Mouse (Mus musculus) adrenal gland, adult 18-20 months (tissue): ENCODE measurements around the gene Pafah1b3. TPM values are rescaled to one million over a fixed set of nuclear protein-coding genes. Genes with fewer than 3 reads are reported as not detected.
"Not testable (repeated sequence)": the region's sequence is repeated elsewhere in the genome, so short reads cannot be mapped to it uniquely, and the experiment has no call there.

Experiments
- DNase-seq, 2 experiments: peaks; one replicate each; pipeline ENCODE4 v3.0.0; 2021 to 2022; ENCODE audit warnings: low spot score in 2 of 2
- long read RNA-seq, 2 experiments: library from polyadenylated mRNA; stranded (forward); transcript quantifications; one replicate each; pipeline ENCODE4 v2.0.0; 2021
- total RNA-seq, 2 experiments: library from RNA; stranded (reverse); gene quantifications; 1 replicate in 1 of 2; 2 replicates in 1 of 2; pipeline ENCODE4 v1.2.3; 2021

Pafah1b3 gene
- total RNA-seq: 10 to 100 TPM; 23.3 to 30.4 TPM
- long read RNA-seq, experiment 1, partial matches to known transcripts: 1 of 5 reads
- long read RNA-seq, experiment 1, other reads (novel, unspliced or antisense): 2 of 5 reads
- long read RNA-seq, experiment 2, transcript Pafah1b3-204 (5 exons, 859 nt): minor isoform, 5 of 35 reads
- long read RNA-seq, experiment 2, transcript Pafah1b3-201 (6 exons, 901 nt): major isoform, 27 of 35 reads
- long read RNA-seq, experiment 2, partial matches to known transcripts: 1 of 35 reads
- long read RNA-seq, experiment 2, other reads (novel, unspliced or antisense): 1 of 35 reads

DNA sequence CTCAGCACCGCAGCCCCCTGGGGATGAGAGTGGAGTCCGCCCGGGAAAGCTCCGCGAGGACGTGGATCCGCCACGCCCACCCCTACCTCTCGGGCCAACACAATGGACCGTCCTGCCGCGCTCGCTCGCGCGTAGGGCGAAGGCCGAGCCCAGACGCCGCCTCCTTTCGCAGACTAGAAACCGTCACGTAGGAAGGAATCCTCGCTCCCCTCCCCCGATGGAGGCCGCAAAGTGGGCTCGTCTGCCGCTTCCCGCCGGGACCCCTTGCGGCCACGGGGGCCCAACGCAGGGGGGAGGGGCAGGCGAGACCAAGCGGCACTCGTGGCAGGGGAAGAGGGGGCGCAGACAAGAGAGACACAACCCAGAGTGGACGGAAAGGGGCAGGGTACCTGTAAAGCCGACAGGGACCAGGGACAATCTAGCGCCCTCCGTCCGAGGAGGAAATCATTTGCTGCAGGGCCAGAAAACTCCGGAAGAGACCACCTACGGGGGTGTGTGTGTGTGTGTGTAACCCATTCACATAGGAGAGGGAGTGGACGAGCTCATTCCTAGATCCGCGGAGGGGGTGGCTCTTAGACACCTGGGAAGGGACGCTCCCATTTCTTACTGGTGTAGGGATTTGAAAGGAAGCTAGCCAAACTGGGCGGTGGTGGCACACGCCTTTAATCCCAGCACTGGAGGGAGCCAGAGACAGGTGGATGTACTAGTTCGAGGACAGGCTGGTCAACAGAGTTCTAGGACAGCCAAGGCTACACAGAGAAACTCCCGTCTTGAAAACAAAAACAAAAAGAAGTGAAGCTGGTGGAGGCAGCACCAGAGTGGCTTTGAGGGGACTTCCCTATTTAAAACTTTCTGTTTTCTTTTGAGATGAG, at the start of gene Pafah1b3:
TSS of gene Pafah1b3 (minus strand) at position 533 of the 872 bp plus-strand sequence.
- DNase-seq: peak; percentile 55 to 66

DNA sequence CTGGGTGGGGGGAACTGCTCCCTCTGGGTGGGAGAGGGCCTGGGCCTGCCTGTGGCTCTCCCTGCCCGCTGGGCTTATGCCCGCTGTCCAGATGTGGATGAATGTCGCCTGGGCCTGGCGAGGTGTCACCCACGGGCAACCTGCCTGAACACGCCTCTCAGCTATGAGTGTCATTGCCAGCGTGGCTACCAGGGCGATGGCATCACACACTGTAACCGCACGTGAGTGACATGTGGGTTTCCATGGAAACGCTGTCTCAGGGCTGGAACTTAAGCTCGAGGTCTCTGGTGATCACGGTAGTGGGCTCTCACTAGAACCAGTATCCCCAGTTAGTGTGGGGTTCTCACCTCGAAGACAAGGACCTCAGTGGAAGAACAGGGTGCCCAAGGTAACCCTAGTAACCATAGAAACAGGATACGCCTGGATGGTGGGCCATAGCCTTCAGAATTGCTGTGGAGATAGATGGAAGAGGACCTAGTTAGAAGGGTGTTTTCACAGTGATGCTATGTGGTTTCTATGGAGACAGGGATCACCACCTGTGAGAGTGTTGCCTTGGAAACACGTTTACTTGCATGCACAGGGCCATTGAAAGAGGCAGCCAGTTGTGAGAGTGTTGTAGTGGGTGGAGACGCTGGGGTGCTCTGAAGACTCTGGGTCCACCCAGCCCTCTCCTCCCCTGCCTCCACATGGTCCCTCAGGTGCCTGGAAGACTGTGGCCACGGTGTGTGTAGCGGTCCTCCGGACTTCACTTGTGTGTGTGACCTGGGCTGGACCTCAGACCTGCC, 43.4 kb upstream of the Pafah1b3 start:
- DNase-seq: no peak

DNA sequence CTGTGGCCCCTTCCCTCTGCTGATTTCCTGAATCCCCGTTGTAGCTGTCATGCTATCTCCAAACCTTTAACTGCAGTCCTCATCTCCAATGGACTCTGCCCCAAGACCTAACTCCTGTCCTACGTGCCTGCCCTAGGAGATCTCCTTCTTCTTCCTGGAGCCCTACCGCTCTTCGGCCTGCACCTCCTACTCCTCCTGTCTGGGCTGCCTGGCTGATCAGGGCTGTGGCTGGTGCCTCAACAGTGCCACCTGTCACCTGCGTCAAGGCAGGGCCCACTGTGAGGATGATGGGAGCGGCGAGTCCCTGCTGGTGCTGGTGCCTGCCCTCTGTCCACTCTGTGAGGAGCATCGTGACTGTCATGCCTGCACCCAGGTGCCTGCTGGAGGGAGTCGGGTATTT, 41.5 kb upstream of the Pafah1b3 start:
- no peak for DNase-seq

DNA sequence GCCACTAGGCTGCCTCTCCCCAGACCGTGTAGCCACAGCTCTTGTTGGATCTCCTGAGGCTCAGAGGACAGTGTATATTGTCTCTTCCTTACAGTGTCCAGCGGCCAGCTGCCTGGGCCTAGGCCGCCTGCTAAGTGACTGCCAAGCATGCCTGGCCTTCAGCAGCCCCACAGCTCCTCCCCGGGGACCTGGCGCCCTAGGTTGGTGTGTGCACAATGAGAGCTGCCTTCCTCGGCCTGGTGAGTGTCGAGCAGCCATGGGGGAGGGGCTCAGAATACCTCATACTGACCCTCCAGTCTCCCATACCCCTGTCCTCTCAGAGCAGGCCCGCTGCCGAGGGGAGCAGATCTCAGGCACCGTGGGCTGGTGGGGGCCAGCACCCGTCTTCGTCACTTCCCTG, 36.7 kb upstream of the Pafah1b3 start:
- no peak for DNase-seq

DNA sequence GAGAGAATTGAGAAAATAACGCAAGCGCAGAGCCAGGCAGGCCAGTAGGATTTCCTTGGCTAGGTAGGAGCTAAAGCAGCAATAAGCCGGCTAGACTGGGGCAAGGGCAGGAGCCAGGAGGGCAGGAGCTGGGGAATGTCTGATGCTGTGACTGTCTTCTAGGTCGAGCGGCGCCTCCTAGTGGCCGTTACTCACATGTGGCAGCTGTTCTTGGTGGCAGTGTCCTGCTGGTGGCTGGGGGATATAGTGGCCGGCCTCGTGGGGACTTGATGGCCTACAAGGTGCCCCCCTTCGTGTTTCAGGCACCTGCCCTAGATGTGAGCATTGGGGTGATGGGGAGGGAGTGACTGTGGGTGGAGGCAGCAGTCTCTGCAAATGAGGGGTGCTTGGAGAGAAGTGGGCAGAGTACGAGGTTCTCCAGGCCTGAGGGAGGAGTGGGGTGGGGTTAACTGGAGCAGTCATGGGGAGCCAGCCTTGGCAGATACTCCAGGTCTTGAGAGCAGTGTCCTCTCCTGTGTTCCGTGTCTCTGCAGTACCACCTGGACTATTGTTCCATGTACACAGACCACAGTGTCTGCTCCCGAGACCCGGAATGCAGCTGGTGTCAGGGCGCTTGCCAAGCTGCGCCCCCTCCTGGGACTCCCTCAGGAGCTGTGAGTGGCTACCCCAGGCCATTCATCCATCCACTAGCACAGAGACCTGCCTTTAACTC, 36.0 kb upstream of the Pafah1b3 start:
- peak; percentile 53 to 75 for DNase-seq

DNA sequence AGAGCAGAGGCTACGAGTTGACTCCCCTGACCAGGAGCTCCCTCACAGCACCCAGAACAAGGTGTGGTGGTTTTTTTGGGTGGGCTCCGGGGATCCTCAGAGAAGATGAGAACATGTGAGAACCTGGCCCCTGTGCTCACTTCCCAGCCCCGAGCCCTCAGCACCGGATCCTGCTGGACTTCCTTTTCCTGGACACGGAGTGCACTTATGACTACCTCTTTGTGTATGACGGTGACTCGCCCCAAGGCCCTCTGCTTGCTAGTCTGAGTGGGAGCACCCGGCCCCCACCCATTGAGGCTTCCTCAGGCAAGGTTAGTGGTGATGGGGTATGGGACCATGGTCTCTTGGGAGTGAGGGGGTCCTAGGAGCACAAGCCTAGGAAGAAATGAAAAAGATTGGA, 28.4 kb upstream of the Pafah1b3 start:
- DNase-seq: no peak

DNA sequence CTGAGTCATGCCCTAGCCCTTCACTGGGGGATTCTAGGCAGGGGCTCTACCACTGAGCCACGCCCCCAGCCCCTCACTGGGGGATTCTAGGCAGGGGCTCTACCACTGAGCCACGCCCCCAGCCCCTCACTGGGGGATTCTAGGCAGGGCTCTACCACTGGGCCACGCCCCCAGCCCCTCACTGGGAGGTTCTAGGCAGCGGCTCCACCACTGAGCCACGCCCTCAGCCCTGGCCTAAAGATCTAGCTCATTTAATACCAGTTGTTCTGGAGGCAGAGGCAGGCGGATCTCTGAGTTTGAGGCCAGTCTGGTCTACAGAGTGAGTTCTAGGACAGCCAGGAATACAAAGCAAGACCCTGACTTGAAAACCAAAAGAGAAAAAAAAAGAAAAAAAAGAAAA, 27.6 kb upstream of the Pafah1b3 start:
- DNase-seq: not testable (repeated sequence)

DNA sequence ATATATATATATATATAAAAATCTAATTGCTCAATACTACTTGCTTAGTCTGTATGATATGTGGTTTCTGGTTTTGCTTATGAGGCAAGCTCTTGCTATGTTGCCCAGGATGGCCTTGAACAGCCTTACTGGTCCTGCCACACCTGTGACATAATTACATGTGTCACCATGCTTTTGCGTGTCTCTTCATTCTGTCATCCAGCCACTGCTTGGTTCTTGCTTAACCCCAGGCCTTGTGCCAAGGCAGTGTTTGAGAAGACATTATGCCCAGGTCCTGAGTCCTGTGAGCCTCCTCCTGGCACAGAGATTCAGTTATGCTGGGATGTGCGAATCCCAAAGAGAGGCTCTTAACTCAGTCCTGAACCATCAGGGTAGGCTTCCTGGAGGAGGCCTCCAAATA, 25.4 kb upstream of the Pafah1b3 start:
- no peak for DNase-seq

DNA sequence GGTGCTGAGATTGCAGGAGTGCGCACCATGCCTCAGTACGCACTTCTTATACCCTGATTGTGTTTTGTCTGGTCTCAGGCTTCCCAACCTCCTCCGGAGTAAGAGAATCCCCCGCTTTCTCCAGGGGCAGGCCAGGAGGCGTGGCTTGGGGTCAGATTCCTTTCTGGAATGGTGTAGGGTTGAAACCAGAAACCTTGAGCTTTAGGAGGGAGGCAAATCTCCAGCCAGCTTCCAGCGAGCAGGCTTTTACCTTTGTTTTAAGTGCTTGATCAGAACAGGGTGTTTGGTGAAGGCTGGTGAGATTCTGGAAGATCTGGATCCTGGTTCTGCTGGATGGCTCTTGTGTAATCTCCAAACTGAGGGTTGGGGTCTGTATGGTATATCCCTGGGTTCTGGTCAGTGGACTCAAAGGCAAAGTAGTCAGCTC, 24.3 kb upstream of the Pafah1b3 start:
- DNase-seq: no peak

DNA sequence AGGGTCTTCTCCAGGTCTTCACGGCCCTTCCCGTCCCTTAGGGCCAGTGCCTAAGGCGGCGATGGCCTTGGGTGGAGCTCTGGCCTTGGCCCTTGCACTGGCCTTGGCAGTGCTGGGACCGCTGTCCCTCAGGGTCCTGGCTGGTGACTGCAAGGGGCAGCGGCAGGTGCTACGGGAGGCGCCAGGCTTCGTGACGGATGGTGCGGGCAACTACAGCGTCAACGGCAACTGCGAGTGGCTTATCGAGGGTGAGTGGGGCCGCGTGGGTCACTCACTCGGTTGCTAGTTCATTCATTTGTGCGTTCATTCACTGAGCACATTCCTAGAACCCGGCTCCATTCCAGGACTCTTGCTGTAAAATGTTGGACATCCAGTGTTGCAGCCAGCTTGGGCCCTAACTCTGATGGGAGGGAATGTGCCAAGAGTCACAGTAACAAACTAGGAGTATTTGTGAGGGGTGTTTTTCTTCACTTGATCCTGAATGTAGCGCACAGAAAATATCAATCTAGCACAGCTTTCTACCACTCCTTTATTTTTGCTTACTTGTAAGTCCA, 19.7 kb upstream of the Pafah1b3 start:
- peak; percentile 50 to 53 for DNase-seq

DNA sequence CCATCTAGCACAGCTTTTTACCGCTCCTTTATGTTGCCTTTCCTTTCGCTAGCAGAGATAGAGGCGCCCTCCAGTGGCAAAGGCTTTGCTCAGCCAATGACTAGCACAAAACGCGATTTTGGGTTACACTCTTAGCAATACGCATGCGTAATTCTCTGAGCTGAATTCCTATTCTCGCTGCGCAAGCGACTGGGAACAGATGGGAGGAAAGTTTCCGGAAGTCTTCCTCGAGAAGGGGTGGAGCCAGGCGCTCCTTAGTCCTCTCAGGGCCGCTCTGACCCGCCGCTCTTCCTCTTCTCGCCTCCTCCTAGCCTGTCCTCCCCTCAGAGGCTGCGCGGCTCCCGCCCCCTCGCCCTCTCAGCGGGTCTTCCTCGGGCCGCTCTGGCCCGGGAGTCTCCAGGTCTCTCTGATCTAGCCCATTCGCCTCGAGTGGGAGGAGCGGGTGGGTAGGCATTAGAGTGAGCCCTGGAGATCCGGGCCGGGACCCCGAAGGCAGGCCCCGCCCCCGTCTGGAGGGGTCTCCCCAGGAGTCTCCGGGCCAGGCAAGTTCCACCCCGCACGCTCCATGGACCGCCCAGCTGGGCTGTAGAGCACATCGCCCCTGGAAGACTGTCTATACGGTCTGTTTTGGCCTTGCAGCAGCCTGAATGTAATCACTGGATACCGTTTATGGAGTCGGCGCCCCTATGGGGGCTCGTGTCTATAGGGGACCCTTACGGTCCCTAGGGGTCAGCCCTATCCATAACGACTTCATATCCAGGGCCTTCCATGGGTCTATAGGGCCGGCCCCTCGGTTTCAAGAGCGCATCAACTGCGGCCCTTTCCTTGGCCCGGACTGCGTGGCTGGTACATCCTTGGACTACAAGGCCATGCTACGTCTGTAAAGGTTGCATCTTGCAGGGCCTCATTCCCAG, 19.0 kb upstream of the Pafah1b3 start, which contains the start of gene Megf8:
TSS of gene Megf8 (plus strand) at position 633 of the 914 bp plus-strand sequence.
- peak; percentile 86 to 89 for DNase-seq

DNA sequence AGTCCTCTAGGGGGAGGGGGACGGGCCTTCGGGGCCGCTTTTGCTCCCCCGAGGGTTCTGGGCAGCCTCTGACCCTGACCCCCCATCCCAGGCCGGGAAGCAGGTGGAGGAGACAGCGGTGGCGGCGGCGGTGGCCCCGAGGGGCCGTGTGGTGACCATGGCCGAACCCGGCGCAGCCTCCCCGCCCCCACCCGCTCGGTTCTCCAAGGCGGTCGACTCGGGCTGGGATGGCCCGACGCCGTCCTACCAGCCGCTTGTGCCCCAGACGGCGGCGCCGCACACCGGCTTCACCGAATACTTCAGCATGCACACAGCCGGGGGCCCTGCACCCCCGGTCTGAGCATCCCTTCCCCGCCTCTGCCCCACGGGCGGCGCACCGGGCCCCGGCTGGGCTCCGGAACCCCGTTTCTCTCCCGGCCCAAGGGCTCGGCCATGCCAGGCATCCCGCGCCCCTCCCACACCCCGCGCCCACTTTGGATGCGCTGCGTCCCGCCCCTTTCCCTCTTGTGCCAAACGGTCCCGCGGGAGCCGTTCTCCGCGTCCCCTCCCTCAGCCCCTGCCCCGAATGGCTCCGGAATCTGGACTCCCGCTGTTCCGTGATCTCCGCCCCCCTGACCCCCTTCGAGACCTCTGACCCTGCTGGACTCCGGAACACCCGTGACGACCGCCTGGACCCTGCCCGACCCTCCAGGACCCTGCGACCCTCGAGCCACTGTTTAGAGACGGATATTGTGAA, 17.7 kb upstream of the Pafah1b3 start:
- DNase-seq: peak; percentile 57 to 62

DNA sequence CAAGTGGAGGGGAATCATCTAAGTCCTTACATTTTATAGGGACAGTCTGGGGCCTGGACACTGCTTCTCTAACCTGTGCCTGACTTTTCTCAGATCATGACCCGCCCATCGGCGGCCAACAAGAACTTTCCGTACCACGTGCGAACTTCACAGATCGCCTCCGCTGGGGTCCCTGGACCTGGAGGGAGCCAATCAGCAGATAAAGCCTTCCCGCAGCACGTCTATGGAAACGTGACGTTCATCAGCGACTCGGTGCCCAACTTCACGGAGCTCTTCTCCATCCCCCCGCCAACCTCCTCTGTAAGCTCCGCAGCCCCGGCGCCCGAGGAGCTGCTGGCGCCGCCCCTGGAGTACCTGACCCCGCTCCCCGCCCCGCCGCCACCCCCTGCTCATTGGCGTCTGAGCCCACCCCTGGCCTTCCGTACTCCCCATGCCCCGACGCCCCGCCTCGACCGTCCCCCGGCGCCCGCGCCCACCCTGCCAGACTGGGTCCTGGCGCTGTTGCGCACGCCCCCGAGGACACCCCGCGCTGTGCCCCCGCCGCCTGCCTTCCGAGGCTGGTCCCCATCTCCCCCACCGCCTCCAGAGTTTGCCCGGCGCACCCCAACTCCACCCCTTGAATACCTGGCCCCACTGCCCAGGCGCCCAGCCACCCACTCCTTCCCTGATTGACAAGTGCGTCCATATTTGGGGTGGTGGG, 17.0 kb upstream of the Pafah1b3 start:
- no peak for DNase-seq

DNA sequence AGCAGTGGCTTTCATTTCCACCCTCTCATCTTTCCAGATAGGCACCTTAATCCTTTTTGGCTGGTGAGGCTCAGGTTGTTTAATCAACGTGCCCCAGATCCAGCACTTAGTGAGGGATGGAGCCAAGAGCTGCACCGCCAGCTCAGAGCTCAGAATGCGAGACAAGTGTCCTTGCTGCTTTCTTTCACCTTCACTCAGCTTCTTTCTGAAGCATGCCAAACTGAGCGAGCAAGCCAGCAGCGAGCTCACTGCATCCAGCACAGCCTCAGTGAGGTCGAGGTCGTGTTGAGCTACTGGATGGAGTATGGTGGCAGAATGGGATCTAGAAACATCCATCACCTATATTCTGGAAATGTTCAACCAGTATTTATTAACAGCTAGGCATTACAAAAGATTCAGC, 15.5 kb upstream of the Pafah1b3 start:
- no peak for DNase-seq

DNA sequence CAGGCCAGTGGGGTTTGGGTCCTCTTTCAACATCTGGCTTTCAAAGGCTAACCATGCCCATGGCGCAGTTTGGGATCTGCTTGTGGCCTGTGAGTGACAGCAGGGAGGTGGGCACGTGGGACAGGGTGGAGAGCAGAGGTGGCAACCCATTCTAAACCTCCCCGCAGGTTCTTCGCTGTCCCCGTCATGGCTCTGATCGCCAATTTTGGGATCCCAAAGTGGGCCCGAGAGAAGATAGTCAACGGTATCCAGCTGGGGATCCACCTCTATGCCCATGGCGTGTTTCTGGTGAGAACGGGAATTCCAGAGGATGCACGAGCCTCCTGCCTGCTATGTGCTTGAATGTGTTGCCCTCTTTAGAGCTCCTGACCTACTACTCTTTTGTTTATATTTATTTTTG, 13.4 kb upstream of the Pafah1b3 start:
- no peak for DNase-seq

DNA sequence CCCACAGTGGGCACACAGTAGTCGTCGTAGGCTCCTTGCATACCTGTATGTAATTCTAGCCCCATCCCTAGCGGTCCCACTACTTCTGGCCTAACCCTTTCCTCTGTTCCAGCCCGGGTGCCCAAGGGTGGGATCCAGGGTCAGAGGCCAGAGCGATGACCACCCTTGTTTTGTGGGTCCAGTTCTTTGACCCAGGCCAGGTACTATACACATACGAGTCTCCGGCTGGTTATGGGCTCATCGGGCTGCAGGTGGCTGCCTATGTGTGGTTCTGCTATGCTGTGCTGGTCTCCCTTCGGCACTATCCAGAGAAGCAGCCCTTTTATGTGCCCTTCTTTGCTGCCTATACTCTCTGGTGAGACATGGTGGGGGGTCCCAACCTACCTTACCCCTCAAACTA, 11.6 kb upstream of the Pafah1b3 start:
- DNase-seq: no peak

DNA sequence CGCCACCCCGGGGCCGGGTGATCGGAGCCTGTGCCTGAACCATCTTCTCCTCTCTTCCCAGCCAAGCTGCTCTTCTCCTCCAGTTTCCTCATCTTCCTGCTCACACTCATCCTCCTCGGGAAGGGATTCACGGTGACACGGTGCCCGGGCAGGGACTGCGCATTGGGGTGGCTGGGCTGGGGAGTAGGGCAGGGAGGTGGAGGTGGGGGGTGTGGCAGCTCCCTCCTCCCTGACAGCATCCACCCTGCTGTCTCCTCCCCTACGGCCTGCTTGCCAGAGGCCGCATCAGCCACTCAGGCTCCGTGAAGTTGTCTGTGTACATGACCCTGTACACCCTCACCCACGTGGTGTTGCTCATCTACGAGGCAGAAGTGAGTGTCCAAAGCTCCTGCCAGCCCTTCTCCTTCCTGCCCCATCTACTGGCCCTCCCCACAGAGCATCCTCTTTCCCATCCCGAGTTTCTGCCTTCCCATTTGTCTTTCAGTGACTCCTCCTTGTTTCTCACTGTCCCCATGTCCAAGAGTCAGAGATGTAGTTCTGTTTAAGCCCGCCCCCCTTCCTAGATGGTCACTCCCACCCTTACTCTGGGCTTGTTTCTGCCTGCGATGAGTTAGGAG, 11.0 kb upstream of the Pafah1b3 start:
- no peak for DNase-seq

DNA sequence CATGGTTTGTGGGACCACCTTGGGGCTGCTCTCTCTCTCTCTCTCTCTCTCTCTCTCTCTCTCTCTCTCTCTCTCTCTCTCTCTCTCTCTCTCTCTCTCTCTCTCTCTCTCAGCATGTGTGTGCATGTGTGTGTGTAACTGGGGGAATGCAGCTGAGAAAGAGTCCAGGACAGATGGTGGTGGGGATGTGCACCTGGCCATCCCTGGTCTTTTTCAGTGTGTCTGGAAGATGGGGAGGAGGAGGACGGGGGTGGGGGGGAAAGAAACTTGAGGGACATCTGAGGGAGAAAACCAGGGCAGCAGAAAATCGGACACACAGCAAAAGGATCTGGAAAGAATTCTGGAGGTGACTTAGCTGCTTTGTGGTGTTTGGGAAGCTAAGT, 8.8 kb upstream of the Pafah1b3 start:
- no peak for DNase-seq
